Mouse (Mus musculus): ENCODE measurements at regions not wholly inside any gene's neighbourhood (a gene's known extent, or its start where the extent isn't known, plus 50 kb on each side); places are given as distances from the start of the nearest gene placed in this dataset.

DNA sequence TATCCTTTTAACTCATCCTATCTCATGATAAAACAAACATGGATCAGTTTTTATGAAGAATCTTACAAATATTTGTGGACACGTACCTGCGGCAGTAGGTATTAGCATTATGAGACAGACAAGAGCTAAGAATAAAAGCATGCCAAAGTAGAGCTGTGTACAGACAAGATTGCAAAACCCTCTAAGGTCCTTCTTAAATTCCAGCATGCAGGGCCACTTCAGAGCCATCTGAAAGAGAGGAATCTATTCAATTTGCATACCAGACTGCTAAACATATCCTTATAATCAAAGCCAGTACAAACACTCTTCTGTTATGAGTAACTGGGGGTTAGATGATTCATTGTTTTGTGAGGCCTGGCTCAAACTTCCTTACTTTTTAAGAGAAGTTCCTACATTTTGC, 659.9 kb upstream of the Rag2 start:
- TF ChIP-seq CTCF (IDR thresholded peaks at IDR 0.05; ENCODE audit: extremely low read depth, insufficient read depth, low read length) (no peak), POLR2A (IDR thresholded peaks at IDR 0.05; ENCODE audit: extremely low read depth, insufficient read depth, low read length) (no peak)
